Mouse (Mus musculus) liver, adult (tissue): ENCODE data around the gene Ckap4.

Experiments used
- GATA4 ChIP-seq: IDR thresholded peaks from 2 replicates; pipeline ENCODE4 v1.6.1; 2014; ENCODE audit warnings: mild to moderate bottlenecking, low read length; ENCODE audit not compliant: insufficient replicate concordance

Gene Ckap4

DNA sequence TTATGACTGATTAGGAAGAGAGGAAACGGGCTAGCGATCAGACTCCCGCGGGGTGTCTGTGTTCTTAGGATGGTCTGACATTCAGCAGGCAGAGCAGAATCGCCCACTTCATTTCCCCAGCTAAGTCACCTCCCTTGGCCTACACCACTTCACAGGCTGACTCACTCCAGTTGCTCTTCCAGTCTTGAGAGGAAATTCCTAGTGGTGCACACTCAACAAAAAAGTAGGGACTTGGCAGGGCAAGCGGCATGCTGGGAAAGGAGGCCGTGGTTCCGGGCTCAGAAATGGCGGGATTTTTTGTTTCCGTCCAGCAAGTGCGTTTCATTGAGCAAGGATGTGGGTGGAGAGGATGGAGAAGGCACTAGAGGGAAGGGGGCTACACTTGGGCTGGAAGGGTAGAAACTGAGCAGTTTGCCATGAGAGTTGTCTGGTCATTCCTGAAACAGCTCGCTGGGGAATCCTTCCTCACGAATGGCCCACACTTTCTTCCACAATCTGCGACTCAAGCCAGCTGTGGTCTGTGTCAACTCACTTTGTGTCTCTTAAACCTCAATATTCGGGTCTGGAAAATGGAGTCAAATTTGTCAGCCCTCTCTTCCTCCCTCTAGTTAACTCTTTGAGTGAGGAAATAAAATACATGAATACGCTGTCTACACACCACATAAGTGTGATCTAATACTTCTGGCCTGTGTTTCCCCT is 1.5 kb downstream of the Ckap4 start:
- no peak for TF ChIP-seq GATA4

DNA sequence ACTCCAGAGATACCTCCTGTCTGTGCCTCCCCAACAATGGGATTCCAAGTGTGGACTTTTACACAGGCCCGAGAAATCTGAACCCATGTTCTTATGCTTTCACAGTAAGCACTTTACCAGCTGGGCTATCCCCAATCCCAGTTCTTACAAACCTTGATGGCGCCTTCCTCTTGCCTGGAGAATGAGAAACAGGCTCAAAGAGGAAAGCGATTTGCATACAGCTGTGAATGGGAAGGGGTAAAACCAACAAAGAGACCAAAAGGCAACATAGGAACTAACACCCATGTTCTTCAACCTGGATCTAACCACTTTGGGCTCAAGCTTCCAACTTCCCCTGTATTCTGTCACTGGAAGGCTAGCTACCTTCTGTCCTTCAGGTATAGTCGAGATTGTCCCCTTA is 2.3 kb downstream of the Ckap4 start:
- no peak for TF ChIP-seq GATA4

DNA sequence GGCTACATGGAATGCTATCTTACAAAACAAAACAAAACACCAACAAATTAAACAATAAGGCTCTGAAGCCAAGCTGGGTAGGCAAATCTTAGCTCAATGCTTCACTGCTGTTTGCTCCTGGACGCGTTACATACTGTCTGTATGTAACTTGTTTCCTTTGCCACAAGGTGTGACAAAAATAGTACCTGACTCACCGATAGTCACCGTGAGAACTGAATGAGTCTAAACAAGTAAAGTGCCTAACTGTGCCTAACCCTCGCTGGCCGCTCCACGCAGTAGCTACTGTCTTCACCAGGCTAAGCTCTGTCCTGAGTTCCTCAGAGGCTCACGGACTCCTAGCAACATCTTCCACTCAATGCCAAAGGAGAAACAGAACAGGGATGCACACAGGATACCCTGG is 3.5 kb downstream of the Ckap4 start:
- no peak for TF ChIP-seq GATA4

DNA sequence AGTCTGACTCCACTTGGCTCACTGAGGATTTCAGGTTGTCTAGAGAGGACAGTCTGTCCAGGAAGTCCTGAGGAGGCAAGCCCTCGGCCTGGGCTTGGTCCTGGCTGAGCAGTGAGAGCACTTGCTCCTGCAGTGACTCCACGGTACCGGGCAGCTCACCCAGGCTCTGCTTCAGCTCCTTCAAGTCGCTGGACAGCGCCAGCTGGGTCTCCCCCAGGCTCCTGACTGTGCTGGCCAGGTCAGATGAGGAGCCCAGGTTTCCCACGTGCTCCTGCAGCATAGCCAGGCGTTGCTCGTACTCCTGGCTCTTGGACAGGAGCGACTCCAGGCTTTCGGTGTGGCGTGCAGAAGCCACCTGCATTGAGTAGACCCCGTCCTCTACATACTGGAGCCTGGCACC is 6.2 kb downstream of the Ckap4 start:
- TF ChIP-seq GATA4, result no peak

DNA sequence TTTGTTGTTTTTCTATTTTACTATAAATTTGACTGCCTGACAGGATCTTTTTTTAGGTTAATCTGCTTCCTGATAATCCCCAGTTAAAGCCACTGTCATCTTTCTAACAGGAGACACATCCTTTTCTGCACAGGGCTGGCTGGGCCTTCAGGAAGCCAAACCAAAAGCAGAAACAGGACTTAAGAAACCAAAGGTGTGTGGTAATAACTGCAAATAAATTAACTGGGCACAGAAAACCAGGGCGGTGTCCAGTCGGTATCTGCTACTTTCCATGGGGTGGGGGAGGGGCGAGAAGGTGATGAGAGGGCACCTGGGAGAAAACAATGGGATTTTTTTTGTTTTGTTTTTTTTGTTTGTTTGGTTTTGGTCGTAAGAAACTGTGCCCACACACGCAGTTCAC is 6.8 kb downstream of the Ckap4 start:
- TF ChIP-seq GATA4, result no peak

DNA sequence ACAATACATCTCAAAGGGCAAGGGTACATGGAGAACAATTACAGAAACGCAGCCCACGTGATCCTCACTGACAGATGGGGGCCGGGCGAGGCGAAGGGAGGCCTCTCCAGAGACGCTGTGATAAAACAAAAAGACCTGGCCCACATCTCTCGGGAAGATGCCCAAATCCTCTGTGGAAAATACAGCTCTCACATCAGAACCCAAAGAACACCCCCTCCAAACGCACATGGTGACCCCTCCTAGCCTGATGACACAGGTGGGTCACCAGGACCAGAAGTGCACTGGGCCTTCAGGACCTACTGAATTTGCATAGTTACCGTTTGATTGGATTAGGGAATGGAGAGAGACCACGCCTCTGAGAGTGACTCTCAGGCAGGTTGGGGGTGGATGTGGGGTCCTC is 7.4 kb downstream of the Ckap4 start:
- TF ChIP-seq GATA4, result no peak

DNA sequence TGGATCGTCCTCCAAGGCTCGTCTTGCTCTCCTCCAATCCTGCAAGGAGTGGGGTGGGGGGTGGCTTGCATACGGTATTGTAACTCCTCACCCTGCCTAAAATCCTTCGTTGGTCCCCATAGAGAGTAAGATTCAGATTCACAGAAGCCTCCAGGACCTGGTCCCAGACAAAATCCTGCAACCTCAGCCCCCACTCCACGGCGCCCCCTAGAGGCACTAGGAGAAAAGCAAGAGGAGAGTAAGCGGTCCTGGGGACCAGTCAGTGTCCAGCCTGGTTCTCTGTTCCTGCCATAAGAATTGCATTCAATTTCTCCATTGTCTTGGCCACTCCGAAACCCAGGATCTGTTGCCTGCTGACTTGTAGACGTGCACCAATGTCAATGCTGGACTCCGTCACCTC is 10.2 kb downstream of the Ckap4 start:
- no peak for TF ChIP-seq GATA4

DNA sequence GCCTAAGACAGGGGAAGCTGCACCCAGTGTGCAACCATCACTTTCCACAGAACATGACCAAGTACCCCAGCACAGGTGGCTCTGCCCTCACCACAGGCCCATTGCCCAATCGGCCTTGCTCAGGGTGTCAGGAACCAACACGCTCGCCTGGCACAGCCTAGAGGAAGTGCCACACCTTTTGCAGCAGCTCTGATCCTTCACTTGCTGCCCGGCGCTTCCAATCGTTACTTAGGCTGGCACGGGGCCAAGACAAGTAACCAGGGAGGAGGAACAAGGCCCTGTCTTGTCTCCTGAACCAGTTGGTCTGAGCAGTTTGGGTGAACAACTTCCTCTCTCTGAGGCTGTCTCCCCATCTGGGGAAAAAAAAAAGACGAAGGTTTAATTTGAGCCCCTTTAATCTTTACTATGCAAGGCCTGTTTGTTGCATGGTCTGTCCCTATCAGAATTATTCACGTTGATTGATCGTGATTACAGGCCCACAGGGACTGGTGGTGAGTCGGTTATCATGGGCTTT is 17.4 kb downstream of the Ckap4 start:
- no peak for TF ChIP-seq GATA4

DNA sequence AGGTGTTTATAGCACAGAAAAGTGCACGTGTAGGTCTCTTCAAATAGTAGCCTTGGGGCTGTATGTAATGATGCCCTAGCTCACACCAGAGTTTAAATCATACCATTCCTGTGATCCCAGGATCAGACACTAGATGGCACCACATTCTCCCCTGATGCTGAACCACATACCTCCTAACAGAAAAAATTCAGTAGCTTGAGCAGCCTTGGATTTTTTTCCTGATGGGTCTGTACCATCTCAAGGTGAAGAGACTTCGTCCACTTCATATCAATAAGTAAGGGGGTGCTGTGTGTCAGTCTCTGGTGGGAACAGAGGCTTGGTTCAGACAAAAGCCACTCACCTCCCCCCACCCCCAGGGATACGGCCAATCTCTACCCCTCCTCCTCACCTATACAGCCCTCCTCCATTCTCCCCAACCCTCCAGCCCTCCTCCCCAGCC is 18.3 kb downstream of the Ckap4 start:
- TF ChIP-seq GATA4, result no peak

DNA sequence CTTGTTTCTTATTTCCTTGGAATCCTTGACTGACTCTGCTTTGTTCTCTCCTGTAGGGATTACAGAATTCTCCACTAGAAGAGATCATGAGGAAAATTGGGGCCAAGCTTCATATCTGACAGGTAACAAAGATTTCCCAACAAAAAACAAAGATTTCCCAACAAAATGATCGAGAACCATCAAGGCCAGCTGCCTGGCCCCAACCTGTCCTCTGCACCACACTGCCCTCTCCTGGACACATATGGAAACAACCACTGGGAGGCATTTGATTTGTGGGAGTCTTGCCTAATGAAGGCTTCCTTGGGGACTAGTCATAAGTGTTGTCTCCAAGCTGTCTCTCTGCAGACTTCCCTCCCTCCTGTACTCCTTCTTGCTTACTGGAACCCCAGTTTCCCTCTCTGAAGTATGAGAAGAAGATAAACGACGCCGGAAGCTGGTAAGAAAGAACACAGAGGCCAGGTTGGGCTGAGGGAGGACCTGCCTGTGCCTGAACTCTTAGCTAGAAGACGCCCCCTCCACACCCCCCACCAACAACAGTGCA is 19.8 kb downstream of the Ckap4 start:
- no peak for TF ChIP-seq GATA4

DNA sequence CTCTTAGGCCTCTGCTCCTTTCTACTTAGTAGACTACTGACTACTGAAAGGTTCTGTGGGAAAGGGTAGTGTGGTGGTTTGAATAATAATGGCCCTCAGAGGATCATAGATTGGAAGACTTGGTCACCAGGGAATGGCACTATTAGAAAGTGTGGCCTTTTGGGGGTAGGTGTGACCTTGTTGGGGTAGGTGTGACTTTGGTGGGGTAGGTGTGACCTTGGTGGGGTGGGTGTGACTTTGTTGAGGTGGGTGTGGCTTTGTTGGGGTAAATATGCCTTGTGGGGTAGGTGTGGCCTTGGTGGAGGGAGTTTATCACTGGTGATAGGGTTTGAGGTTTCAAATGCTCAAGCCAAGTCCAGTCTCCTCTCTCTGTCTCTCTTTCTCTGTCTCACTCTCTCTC is 21.1 kb downstream of the Ckap4 start:
- no peak for TF ChIP-seq GATA4

DNA sequence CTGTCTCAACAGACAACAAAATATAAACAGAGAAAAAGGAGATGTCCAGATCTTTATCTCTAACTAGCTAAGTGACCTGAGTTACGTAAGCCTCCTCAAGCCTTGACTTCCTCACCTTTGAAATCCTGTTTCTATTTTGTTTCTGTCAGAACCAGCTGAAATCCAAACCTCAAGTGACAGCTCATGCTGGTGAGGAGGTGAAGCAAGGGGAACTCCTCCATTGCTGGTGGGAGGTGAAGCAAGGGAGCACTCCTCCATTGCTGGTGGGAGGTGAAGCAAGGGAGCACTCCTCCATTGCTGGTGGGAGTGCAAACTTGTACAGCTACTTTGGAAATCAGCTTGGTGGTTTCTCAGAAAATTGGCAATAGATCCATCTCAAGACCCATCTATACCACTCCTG is 25.3 kb downstream of the Ckap4 start:
- TF ChIP-seq GATA4, result no peak

DNA sequence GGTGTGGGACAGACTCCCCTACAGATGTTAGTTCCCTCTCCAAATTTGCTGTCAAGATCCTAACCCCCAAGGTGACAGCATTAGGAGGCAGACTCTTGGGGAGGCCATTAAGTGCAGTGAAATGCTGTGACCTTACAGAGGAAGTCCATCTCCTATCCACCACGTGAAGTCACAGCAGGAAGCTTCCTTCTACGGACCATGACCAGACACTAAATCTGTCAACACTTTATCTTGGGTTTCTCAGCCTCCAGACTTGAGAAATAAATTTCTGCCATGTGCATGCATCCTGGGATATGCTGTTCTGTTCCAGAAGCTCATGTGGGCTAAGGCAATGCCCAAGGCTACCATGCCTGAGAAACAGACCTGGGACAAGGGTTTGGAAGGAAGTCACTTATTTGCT is 35.0 kb downstream of the Ckap4 start:
- TF ChIP-seq GATA4, result no peak

DNA sequence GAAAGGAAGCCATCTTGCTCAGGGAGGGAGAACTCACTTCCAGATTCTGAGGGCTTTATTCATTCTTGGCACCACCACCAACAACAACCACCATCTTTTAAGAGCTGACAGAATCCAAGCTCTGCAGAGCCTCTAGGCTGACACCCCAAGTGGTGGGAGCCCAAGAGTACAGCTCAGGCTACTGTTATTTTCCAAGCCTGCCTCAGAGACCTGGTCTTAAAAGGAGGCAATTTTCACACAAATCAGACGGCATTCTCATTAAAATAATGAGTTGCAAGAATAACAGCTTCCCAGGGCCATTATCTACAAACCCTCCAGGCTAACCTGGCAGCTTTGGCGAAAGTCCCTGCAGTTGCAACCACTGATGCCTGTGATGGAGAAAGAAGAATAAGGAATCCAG is 37.1 kb downstream of the Ckap4 start:
- no peak for TF ChIP-seq GATA4

DNA sequence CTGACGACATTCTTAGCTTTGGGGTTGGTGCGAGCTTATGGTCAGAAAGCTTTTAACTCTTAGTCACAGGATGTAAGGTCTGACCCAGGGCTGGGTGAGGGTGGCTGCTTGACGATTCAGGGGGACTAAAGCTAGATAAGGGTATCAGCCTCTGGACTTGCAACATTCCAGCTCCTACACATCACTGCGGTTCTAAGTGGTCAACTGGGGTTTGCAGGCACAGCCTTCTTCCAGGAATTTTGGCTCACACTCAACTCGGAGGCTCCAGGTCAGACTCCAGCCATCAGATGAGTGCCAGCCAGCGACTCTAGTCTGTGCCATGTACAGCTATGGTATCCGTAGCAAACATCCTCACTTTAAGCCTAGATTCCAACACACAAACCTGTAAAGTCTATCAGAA is 39.4 kb downstream of the Ckap4 start:
- TF ChIP-seq GATA4, result no peak

DNA sequence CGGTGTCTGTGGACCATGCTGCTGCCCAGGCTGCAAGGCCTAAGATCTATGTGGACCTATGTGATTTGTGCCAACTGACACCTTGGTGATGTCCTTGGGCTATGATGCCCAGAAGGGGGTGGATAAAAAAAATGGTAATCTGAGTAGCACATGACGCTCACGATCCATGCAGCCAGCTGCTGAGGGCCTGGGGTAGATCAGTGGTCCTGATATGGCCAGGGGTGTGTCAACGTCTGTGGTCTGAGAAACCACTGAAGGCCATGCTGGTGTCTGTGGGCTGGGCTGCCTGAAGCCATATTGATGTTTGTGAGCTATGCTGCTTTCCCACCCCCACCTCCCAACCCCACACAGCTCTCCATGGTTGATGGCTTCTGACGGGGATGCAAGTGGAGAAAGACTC is 43.7 kb downstream of the Ckap4 start:
- TF ChIP-seq GATA4, result no peak

DNA sequence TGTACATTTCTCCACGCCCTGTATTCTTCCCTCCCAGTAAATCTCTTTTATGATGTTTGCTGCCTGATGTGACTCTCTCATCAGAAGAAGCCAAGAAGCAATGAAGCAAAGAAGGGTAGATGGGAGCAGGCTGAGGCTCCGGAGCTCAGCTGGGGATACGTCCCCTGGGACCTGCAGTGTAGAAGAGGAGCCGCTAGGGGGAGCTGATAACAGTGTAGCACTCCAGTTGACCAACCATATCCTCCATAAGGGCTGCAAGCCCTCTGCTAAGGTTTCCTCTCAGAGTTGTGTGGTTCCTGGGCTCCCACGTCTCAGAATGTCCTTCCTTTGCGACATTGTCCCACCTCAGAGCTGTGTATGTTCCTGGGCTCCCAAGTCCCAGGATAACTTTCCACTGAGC is 45.5 kb downstream of the Ckap4 start:
- TF ChIP-seq GATA4, result no peak
